Mouse (Mus musculus): ENCODE data around the gene Actr1a.

Gene Actr1a

GRCm38 (mm10) chr19:46327531-46328064 is 68.0 kb downstream of the Actr1a start:
- DNase-seq (ENCODE audit: low spot score): no peak

Measured in left cerebral cortex, adult 11 months (tissue).